Mouse (Mus musculus) forelimb bud, embryonic 11.5 days (tissue): ENCODE results near the gene Atp6v0a1.

Source experiments
- DNase-seq: peaks from one replicate; pipeline ENCODE4 v3.0.0-alpha.2; 2012; ENCODE audit warnings: low read depth, low spot score

Gene Atp6v0a1

DNA sequence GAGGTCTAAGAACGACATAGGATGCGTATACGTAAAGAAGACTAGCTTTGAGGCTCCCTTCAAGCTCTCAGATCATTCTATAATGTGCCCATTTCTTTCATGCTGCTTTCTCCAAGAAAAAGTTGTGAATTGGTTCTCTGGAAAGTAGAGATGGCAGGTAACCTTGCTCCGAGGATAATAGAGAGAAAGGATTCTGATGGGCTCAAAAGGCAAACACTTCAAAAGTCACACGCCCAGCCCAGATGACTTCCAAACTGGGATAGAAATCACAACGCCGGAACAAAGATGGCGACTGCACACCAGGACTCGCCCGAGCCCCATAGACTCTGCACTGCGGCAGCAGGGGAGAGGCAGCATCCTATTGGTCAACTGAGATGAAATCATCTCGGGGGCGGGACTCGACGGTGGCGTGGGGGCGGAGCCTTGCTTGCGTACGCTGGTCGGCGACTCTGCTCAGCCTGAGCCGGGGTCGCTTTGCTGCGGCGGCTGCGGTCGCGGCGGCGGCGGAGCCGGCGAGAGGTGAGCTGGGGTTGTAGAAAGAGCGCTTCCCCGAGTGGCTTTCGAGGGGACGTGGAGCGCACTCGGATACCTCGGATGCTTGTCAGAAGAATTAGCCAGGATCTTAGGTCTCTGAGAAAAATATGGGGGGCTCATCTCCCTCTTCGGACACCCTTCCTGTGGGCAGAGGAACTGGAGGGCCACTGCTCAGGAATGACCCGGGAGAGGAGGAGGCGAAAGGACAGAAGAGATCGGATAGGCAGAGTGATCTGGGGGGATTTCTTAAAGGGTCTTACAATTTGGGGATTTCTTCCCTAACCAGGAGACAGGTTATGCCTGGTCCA lies at the start of gene Atp6v0a1:
Gene Atp6v0a1 (plus strand): TSS at position 407 of the 842 bp plus-strand sequence.
- peak; percentile 97 for DNase-seq

- peak; percentile 82 for DNase-seq
These were observed 49.8 kb upstream of the Atp6v0a1 start for GRCm38 (mm10) chr11:100959464-100959810.

DNA sequence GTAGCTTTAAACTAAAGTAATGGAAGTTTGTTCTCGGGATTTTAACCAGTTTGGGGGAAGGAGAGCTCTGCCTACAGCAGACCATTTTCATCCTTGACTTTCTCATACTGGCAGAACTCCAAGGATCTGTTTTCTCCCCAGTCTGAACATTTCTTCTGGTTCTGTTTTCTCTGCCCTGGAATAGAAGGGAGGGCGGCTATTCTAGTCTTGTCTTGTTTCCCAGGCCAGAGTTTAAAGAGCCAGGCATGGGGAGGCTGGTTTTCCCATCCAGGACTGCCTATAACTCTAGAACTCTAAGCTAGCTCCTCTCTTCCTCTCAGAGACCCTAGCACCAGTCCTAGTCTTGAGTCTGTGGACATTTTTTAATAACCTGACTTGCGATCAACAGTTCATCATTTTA lies 49.4 kb upstream of the Atp6v0a1 start:
- no peak for DNase-seq

GRCm38 (mm10) chr11:100960540-100960939 lies 48.7 kb upstream of the Atp6v0a1 start:
- no peak for DNase-seq

GRCm38 (mm10) chr11:100962371-100962911 lies 46.8 kb upstream of the Atp6v0a1 start:
- DNase-seq, result no peak

- no peak for DNase-seq
These were observed 45.6 kb upstream of the Atp6v0a1 start for GRCm38 (mm10) chr11:100963647-100964046.

DNA sequence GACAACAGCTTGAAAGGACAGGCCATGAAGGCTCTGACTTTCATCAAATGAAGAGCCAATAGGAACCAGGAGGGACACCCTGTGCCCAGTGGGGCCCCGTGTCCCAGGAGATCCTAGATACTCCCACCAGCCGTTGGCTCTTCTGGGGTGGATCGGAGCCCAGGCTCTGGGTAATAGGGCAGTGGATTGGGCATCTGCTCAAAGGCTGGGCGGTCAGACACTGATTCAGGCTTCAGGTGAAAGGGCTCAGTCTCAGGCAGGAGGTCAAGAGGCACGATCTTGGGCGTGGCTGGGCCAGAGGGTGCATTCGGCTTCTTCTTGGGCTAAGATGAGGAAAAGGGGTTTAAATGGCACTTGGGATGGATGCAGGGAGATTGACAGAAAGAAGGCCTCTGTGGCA lies 45.1 kb upstream of the Atp6v0a1 start:
- DNase-seq, result no peak

- DNase-seq, result no peak
These were observed 44.2 kb upstream of the Atp6v0a1 start for GRCm38 (mm10) chr11:100964901-100965542.

GRCm38 (mm10) chr11:100965760-100966159 lies 43.5 kb upstream of the Atp6v0a1 start:
- DNase-seq, result no peak

DNA sequence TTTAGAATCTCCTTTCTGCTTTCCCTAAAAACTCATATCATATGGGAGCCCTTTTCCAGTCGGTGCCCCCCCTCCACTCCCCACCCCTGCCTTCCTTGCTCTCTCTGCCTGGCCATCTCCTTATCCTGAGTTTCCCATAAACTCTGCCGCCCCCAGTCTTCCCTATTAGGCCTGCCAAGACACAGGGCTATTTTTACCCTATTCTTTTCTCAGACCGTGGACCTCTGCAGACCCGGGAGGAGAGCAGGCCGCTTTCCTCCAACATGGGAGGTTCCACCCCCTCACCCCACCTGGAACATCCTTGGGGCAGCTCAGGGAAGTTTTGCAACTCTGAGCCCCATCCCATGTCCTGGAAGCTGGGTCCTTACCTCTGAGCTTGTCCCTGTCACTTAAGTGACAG lies 41.9 kb upstream of the Atp6v0a1 start:
- no peak for DNase-seq

DNA sequence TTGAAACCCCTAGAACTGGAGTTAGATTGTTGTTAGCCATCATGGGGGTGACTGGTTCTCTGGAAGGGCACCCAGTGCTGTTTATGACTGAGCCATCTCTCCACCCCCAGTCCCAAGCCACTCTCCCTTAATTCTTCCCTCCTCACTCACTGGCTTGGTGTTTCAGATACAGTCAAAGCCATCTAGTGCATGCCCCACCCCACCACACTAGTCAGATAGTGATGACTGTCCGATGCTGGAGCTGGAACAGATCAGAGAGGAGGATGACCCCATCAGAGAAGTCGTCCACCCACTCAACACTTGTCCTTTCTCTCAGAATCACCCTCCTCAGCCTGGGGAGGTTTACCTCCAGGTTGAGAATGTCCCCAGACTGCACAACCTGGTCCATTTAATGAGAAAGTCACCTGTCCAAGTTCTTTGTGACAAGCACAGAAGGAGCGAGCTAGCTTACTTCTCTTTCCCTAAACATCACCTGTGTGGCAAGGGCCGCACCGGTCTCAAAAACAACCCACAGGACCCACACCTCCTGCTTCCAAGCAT lies 41.3 kb upstream of the Atp6v0a1 start:
- no peak for DNase-seq

GRCm38 (mm10) chr11:100968501-100968900 lies 40.8 kb upstream of the Atp6v0a1 start:
- no peak for DNase-seq

- no peak for DNase-seq
These were observed 40.0 kb upstream of the Atp6v0a1 start for GRCm38 (mm10) chr11:100969189-100969743.

- no peak for DNase-seq
These were observed 39.3 kb upstream of the Atp6v0a1 start for GRCm38 (mm10) chr11:100969744-100970556.

- no peak for DNase-seq
These were observed 38.7 kb upstream of the Atp6v0a1 start, which contains the start of gene Cavin1 for GRCm38 (mm10) chr11:100970557-100970937. Cavin1 (minus strand) TSS chr11:100970887.

GRCm38 (mm10) chr11:100971455-100971854 lies 37.8 kb upstream of the Atp6v0a1 start:
- DNase-seq, result no peak

DNA sequence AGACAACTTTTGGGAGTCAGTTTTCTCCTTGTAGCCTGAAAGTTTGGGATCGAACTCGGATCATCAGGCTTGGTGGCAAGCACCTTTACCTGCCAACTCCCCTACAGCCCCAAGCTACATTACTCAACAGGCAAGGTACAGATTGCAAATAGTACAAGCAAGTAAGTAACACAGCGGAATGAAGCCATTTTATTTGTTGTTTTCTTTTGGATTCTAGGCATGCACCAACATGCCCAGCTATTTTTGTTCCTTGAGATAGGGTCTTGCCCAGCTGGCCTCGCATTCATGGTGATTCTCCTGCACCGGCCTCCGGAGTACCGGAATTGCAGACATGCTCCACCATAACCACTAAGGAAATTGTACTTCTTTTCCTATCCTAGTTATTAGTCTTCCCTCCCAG lies 36.0 kb upstream of the Atp6v0a1 start:
- DNase-seq, result no peak

DNA sequence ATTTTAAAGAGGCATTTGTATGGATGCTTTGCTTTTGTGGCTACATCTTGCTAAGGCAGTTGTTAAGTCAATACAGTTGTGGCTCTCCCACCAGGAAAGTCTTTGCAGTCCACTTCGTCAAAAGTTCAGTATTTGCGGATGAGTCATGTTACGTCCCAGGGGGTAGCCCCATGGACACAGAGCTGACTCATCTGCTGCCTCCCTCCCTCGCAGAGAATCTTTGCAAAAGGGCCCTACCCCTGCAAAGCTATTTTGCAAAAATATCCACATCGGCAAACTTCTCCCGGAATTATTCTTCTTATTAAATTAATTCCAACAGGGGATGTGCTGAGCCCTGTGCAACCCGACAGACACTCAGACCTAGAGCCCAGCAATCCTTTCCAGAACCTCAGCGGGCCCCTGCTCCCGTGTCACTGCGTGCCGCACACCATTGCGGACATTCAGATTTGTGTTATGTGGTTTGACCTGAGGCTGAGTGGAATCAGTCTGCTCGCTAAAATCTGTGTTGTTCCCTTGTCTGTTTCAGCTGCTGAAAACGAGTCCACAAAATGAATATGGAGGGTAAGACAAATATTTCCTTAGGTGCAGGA lies 34.8 kb upstream of the Atp6v0a1 start:
- no peak for DNase-seq

GRCm38 (mm10) chr11:100975241-100975640 lies 34.0 kb upstream of the Atp6v0a1 start:
- DNase-seq, result no peak

DNA sequence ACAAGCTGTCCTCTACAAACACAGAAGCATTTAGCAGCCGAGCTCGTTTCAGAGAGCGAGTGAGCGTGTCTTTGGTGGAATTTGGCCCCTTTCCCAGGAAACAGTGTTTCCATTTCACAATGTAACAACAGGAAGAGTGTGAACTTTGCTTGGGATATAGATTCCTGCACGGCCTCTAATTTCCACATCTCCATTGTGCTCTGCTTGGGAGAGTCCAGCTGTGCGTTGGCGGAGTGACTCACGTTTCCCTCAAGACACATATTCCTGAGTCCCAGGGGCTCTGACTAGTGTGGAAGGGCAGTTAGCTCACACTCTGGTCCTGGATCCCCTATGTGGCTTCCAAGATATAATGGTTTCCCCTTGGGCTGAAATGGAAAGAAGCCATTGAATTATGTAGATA lies 29.4 kb upstream of the Atp6v0a1 start:
- no peak for DNase-seq

DNA sequence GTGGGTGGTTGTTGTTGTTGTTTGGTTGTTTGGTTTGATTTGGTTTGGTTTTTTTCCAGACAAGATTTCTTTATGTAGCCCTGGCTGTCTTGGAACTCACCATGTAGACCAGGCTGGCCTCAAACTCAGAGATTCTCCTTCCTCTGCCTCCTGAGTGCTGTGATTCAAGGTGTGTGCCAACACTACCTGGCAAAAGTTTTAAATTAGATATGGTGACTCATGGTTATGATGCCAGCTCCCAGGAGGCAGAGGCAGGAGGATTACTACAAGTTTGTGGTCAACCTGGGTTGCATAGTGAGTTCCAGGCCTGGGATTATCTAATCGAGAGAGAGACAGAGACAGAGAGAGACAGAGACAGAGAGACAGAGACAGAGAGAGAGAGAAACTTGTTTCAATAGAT lies 28.8 kb upstream of the Atp6v0a1 start:
- no peak for DNase-seq
